Comparison of ENCODE assay signal across 8 mouse cellular contexts in genomic region chr17:5201859-5202598, GRCm38 (mm10).
DNase-seq lines count a peak whose midpoint lies in the region; ATAC-seq and TF ChIP-seq lines count a peak whose summit lies in the region.

No protein-coding gene starts in this region.

- no peak for TF ChIP-seq CTCF in thymus, adult 2 months (IDR thresholded peaks at IDR 0.05; ENCODE audit: borderline replicate concordance, control insufficient read depth, extremely low read depth, insufficient read depth, low read length, poor library complexity)

- no peak overlapping the region for H3K4me3 ChIP-seq in forebrain, embryonic 12.5 days (replicated peaks)
- no peak overlapping the region for H3K4me3 ChIP-seq in forebrain, embryonic 11.5 days (ENCODE audit: low read depth, low read length)
- H3K4me3 ChIP-seq in heart, embryonic 12.5 days, result no peak overlapping the region
- H3K4me3 ChIP-seq in thymus, adult 2 months (ENCODE audit: control insufficient read depth, insufficient read depth, low read length), result no peak overlapping the region

- H3K9ac ChIP-seq in forebrain, embryonic 12.5 days, result no peak overlapping the region
- H3K9ac ChIP-seq in forebrain, embryonic 11.5 days (ENCODE audit: low read length), result no peak overlapping the region
- no peak overlapping the region for H3K9ac ChIP-seq in heart, embryonic 12.5 days

- TF ChIP-seq POLR2A in thymus, adult 2 months (IDR thresholded peaks at IDR 0.05; ENCODE audit: control insufficient read depth, extremely low read depth, insufficient read depth, low read length, poor library complexity), result no peak

- H3K4me2 ChIP-seq in forebrain, embryonic 12.5 days, result no peak overlapping the region
- H3K4me2 ChIP-seq in forebrain, embryonic 11.5 days (ENCODE audit: low read depth, low read length, severe bottlenecking), result no peak overlapping the region
- H3K4me2 ChIP-seq in heart, embryonic 12.5 days, result peak overlapping the region; percentile 34; the same call in 1 of the 2 replicates

- no peaks in the 10 kb centered on the region for H3K27me3 ChIP-seq in forebrain, embryonic 12.5 days
- H3K27me3 ChIP-seq in forebrain, embryonic 11.5 days (ENCODE audit: control insufficient read depth, insufficient read depth, low read length), result no peaks in the 10 kb centered on the region
- no peaks in the 10 kb centered on the region for H3K27me3 ChIP-seq in heart, embryonic 12.5 days (replicated peaks)
- no peaks in the 10 kb centered on the region for H3K27me3 ChIP-seq in thymus, adult 2 months (ENCODE audit: control insufficient read depth, insufficient read depth, low read length)

- no peak overlapping the region for H3K27ac ChIP-seq in forebrain, embryonic 12.5 days
- no peak overlapping the region for H3K27ac ChIP-seq in forebrain, embryonic 11.5 days (ENCODE audit: low read depth, low read length)
- peak overlapping the region; percentile 60; the same call in 1 of the 2 replicates for H3K27ac ChIP-seq in heart, embryonic 12.5 days (ENCODE audit: poor library complexity, severe bottlenecking)
- H3K27ac ChIP-seq in thymus, adult 2 months (ENCODE audit: control insufficient read depth, insufficient read depth, low read length), result no peak overlapping the region

- H3K4me1 ChIP-seq in forebrain, embryonic 12.5 days, result peaks cover 30% of the 10 kb centered on the region
- H3K4me1 ChIP-seq in forebrain, embryonic 11.5 days (replicated peaks; ENCODE audit: control insufficient read depth, insufficient read depth, low read length), result peaks cover 3% of the 10 kb centered on the region; the same call in 1 of the 2 replicates
- peaks cover 47% of the 10 kb centered on the region for H3K4me1 ChIP-seq in heart, embryonic 12.5 days (replicated peaks)
- 0 out of 2 replicates have a peak, but pooled peaks cover 6% of the 10 kb centered on the region for H3K4me1 ChIP-seq in thymus, adult 2 months (replicated peaks; ENCODE audit: control insufficient read depth, insufficient read depth, low read length)

- no peak for DNase-seq in forebrain, embryonic 11.5 days (ENCODE audit: low spot score)
- DNase-seq in CD4-positive helper T cell, adult 2 months (ENCODE audit: low read depth, low spot score), result peak; percentile 47
- peak; percentile 44 for DNase-seq in c-Kit-positive CD71-positive TER-119-positive erythroid progenitor cells, embryonic 14.5 days (ENCODE audit: low spot score)
- peak; percentile 80 for DNase-seq in kidney, postnatal 14 days
- peak; percentile 90 for DNase-seq in lung, postnatal 36 days
- DNase-seq in thymus, adult 2 months, result peak; percentile 63

- 85% methylated on average over 6 of the region's 6 CpGs for WGBS in forebrain, embryonic 12.5 days
- WGBS in forebrain, embryonic 11.5 days, result 89% methylated on average over 6 of the region's 6 CpGs
- WGBS in heart, embryonic 12.5 days, result 26% methylated on average over 6 of the region's 6 CpGs
- 79% methylated on average over 6 of the region's 6 CpGs for WGBS in thymus, adult 2 months

- H3K36me3 ChIP-seq in forebrain, embryonic 12.5 days (replicated peaks), result no peaks in the 10 kb centered on the region
- H3K36me3 ChIP-seq in forebrain, embryonic 11.5 days (ENCODE audit: control insufficient read depth, insufficient read depth, low read length), result no peaks in the 10 kb centered on the region
- H3K36me3 ChIP-seq in heart, embryonic 12.5 days, result no peaks in the 10 kb centered on the region
- H3K36me3 ChIP-seq in thymus, adult 2 months (ENCODE audit: control insufficient read depth, insufficient read depth, low read length), result no peaks in the 10 kb centered on the region

- ATAC-seq in forebrain, embryonic 12.5 days (ENCODE audit: low FRiP score), result 0 out of 2 replicates have a peak, but pooled peaks have one; percentile 59
- ATAC-seq in forebrain, embryonic 11.5 days (replicated peaks; ENCODE audit: low FRiP score), result no peak
- no peak for ATAC-seq in heart, embryonic 12.5 days (ENCODE audit: insufficient number of reproducible peaks, low FRiP score)

- H3K9me3 ChIP-seq in forebrain, embryonic 12.5 days, result no peaks in the 10 kb centered on the region
- H3K9me3 ChIP-seq in forebrain, embryonic 11.5 days (ENCODE audit: control insufficient read depth, low read length), result no peaks in the 10 kb centered on the region
- no peaks in the 10 kb centered on the region for H3K9me3 ChIP-seq in heart, embryonic 12.5 days (replicated peaks)
